Mouse (Mus musculus) forebrain, embryonic 14.5 days (tissue): Measurements from ENCODE around the gene Acta1. TPM values are rescaled to one million over a fixed set of nuclear protein-coding genes. Genes with fewer than 3 reads are reported as not detected.

Experiments used
- ATAC-seq: fragments of 200-750 bp; cut with Nextera tagmentation; 2 replicates; pipeline ENCODE4 v1.8.0; 2017; ENCODE audit warnings: mild to moderate bottlenecking, moderate library complexity
- DNase-seq: peaks from one replicate; pipeline ENCODE4 v3.0.0-alpha.2; 2015; ENCODE audit warnings: low spot score
- H3K27ac ChIP-seq: fragments of 300-500 bp; sonication (generic); 2 replicates; pipeline ENCODE4 v1.5.1; 2014; ENCODE audit warnings: low read depth, mild to moderate bottlenecking, control low read depth, low read length, moderate library complexity
- H3K27me3 ChIP-seq: fragments of 300-500 bp; sonication (generic); replicated peaks from 2 replicates; pipeline ENCODE4 v1.6.1; 2014; ENCODE audit warnings: low read length, control low read depth, mixed read lengths; ENCODE audit not compliant: control insufficient read depth, insufficient read depth
- H3K36me3 ChIP-seq: fragments of 300-500 bp; sonication (generic); 2 replicates; pipeline ENCODE4 v1.6.1; 2014; ENCODE audit warnings: low read length, control low read depth; ENCODE audit not compliant: control insufficient read depth, insufficient read depth
- H3K4me1 ChIP-seq: fragments of 300-500 bp; sonication (generic); 2 replicates; pipeline ENCODE4 v1.6.1; 2014; ENCODE audit warnings: antibody characterized with exemption, low read length, control low read depth; ENCODE audit not compliant: control insufficient read depth, insufficient read depth
- H3K4me2 ChIP-seq: fragments of 300-500 bp; sonication (generic); 2 replicates; pipeline ENCODE4 v1.6.1; 2014; ENCODE audit warnings: mild to moderate bottlenecking, control low read depth, low read length
- H3K4me3 ChIP-seq: fragments of 300-500 bp; sonication (generic); 2 replicates; pipeline ENCODE4 v1.5.1; 2014; ENCODE audit warnings: low read depth, low read length, control low read depth
- H3K9ac ChIP-seq: fragments of 300-500 bp; sonication (generic); 2 replicates; pipeline ENCODE4 v1.6.1; 2014; ENCODE audit warnings: mild to moderate bottlenecking, low read length, control low read depth, moderate library complexity
- H3K9me3 ChIP-seq: fragments of 300-500 bp; sonication (generic); replicated peaks from 2 replicates; pipeline ENCODE4 v1.6.1; 2016; ENCODE audit warnings: low read length, control low read depth, mixed read lengths; ENCODE audit not compliant: control insufficient read depth
- WGBS: fragments of 180-500 bp; shearing (Covaris S2); extraction: QIAGEN DNeasy Blood & Tissue Kit; methylation state at CpG from one replicate; pipeline ENCODE4 v1.1.7; 2014; 5-methylcytosine and 5-hydroxymethylcytosine counted together
- polyA plus RNA-seq: library from polyadenylated mRNA; unstranded; fragments of >200 nt; fragmentation: Nextera tagmentation; extraction: Ambion mirVana; gene quantifications from 2 replicates; pipeline ENCODE4 v1.2.1, GENCODE M21; 2014

Gene Acta1
- polyA plus RNA-seq, 1 experiment from 2014 or later = 4.4 TPM

GRCm38 (mm10) chr8:123874324-123874723 lies 20.2 kb downstream of the Acta1 start:
- Histone ChIP-seq H3K4me2 (no peak overlapping the region), H3K4me3 (no peak overlapping the region), H3K36me3 (no peaks in the 10 kb centered on the region), H3K27ac (no peak overlapping the region), H3K4me1 (no peaks in the 10 kb centered on the region), H3K9ac (no peak overlapping the region), H3K27me3 (no peaks in the 10 kb centered on the region), H3K9me3 (no peaks in the 10 kb centered on the region)
- no peak for ATAC-seq
- DNase-seq = no peak
- 84% methylated on average over 11 of the region's 11 CpGs for WGBS

- H3K27ac ChIP-seq = no peak overlapping the region
- H3K4me3 ChIP-seq = no peak overlapping the region
- no peaks in the 10 kb centered on the region for H3K27me3 ChIP-seq
- 84% methylated on average over 6 of the region's 6 CpGs for WGBS
- H3K9me3 ChIP-seq = no peaks in the 10 kb centered on the region
- H3K4me2 ChIP-seq = no peak overlapping the region
- ATAC-seq (no peak), DNase-seq (no peak)
- H3K36me3 ChIP-seq = no peaks in the 10 kb centered on the region
- no peaks in the 10 kb centered on the region for H3K4me1 ChIP-seq
- no peak overlapping the region for H3K9ac ChIP-seq
Observed at GRCm38 (mm10) chr8:123873364-123873763, 21.2 kb downstream of the Acta1 start.

- Histone ChIP-seq H3K27me3 (no peaks in the 10 kb centered on the region), H3K4me1 (no peaks in the 10 kb centered on the region), H3K9me3 (no peaks in the 10 kb centered on the region), H3K36me3 (no peaks in the 10 kb centered on the region), H3K9ac (no peak overlapping the region), H3K4me3 (no peak overlapping the region), H3K27ac (no peak overlapping the region), H3K4me2 (no peak overlapping the region)
- DNase-seq (no peak), ATAC-seq (no peak)
- WGBS = 81% methylated on average over 9 of the region's 9 CpGs
Observed at GRCm38 (mm10) chr8:123872048-123872447, 22.5 kb downstream of the Acta1 start.

GRCm38 (mm10) chr8:123866971-123867370 lies 27.6 kb downstream of the Acta1 start:
- DNase-seq = no peak
- WGBS = 16% methylated on average over 5 of the region's 5 CpGs
- ATAC-seq = no peak

GRCm38 (mm10) chr8:123865786-123866185 lies 28.8 kb downstream of the Acta1 start:
- ATAC-seq = no peak

More at GRCm38 (mm10) chr8:123866971-123867370, 27.6 kb downstream of the Acta1 start:
- no peak overlapping the region for H3K9ac ChIP-seq
- H3K4me1 ChIP-seq = 0 out of 2 replicates have a peak, but pooled peaks cover 5% of the 10 kb centered on the region
- H3K36me3 ChIP-seq = no peaks in the 10 kb centered on the region
- no peak overlapping the region for H3K27ac ChIP-seq
- no peak overlapping the region for H3K4me3 ChIP-seq
- no peaks in the 10 kb centered on the region for H3K27me3 ChIP-seq
- no peaks in the 10 kb centered on the region for H3K9me3 ChIP-seq
- no peak overlapping the region for H3K4me2 ChIP-seq

GRCm38 (mm10) chr8:123860386-123860785 lies 34.2 kb downstream of the Acta1 start:
- peaks cover 12% of the 10 kb centered on the region; the same call in 1 of the 2 replicates for H3K4me1 ChIP-seq
- no peak overlapping the region for H3K27ac ChIP-seq
- DNase-seq = no peak
- H3K4me2 ChIP-seq = peak overlapping the region; percentile 89
- H3K36me3 ChIP-seq = no peaks in the 10 kb centered on the region
- 71% methylated on average over 4 of the region's 4 CpGs for WGBS
- 0 out of 2 replicates have a peak overlapping the region, but pooled peaks have one; percentile 82 for H3K9ac ChIP-seq
- no peak for ATAC-seq
- no peaks in the 10 kb centered on the region for H3K9me3 ChIP-seq
- H3K4me3 ChIP-seq = peak overlapping the region; percentile 84; the same call in 1 of the 2 replicates
- peaks cover 4% of the 10 kb centered on the region; the same call in 1 of the 2 replicates for H3K27me3 ChIP-seq

More at GRCm38 (mm10) chr8:123865786-123866185, 28.8 kb downstream of the Acta1 start:
- Histone ChIP-seq H3K36me3 (no peaks in the 10 kb centered on the region), H3K4me2 (no peak overlapping the region), H3K27me3 (peaks cover 3% of the 10 kb centered on the region; the same call in 1 of the 2 replicates), H3K4me1 (0 out of 2 replicates have a peak, but pooled peaks cover 5% of the 10 kb centered on the region), H3K9ac (no peak overlapping the region), H3K4me3 (no peak overlapping the region), H3K9me3 (no peaks in the 10 kb centered on the region), H3K27ac (no peak overlapping the region)
- DNase-seq = no peak
- WGBS = 86% methylated on average over 7 of the region's 7 CpGs

GRCm38 (mm10) chr8:123859648-123860259 lies 34.8 kb downstream of the Acta1 start, which contains the start of gene Ccsap:
Gene Ccsap (minus strand): TSS chr8:123860209.
- Histone ChIP-seq H3K27ac (peak within 1 kb of the TSS; percentile 66), H3K9me3 (no peaks in the 10 kb centered on the region), H3K4me2 (peak within 1 kb of the TSS; percentile 89), H3K27me3 (peaks cover 4% of the 10 kb centered on the region; the same call in 1 of the 2 replicates), H3K36me3 (no peaks in the 10 kb centered on the region), H3K4me3 (peak within 1 kb of the TSS; percentile 84), H3K4me1 (peaks cover 12% of the 10 kb centered on the region; the same call in 1 of the 2 replicates), H3K9ac (peak within 1 kb of the TSS; percentile 82)
- ATAC-seq = peak; percentile 56
- DNase-seq = peak; percentile 50
- 2% methylated on average over 46 of the region's 48 CpGs for WGBS

- H3K4me3 ChIP-seq = peak overlapping the region; percentile 84
- peak; percentile 96 for ATAC-seq
- peak overlapping the region; percentile 66 for H3K27ac ChIP-seq
- peaks cover 4% of the 10 kb centered on the region; the same call in 1 of the 2 replicates for H3K27me3 ChIP-seq
- H3K9ac ChIP-seq = peak overlapping the region; percentile 82
- H3K4me2 ChIP-seq = peak overlapping the region; percentile 89
- H3K4me1 ChIP-seq = peaks cover 9% of the 10 kb centered on the region; the same call in 1 of the 2 replicates
- no peaks in the 10 kb centered on the region for H3K36me3 ChIP-seq
- peak; percentile 95 for DNase-seq
- H3K9me3 ChIP-seq = no peaks in the 10 kb centered on the region
- under 1% methylated on average over 78 of the region's 79 CpGs for WGBS
Observed at GRCm38 (mm10) chr8:123858941-123859647, 35.5 kb downstream of the Acta1 start.
